Mouse (Mus musculus): ENCODE results near the gene Taf9.

GRCm38 (mm10) chr13:100703468-100703867 is 52.1 kb downstream of the Taf9 start:
- TF ChIP-seq CTCF (IDR thresholded peaks at IDR 0.05; ENCODE audit: low read depth) (no peak), EP300 (IDR thresholded peaks at IDR 0.05; ENCODE audit: low read depth) (no peak)

Data from heart, postnatal 0 days (tissue).